Mouse (Mus musculus) limb, embryonic 14.5 days (tissue): ENCODE results near the gene Pax6. TPM values are rescaled to one million over a fixed set of nuclear protein-coding genes. Genes with fewer than 3 reads are reported as not detected.

ENCODE experiments used
- ATAC-seq: fragments of 200-750 bp; cut with Nextera tagmentation; 2 replicates; pipeline ENCODE4 v1.8.0; 2017; ENCODE audit warnings: low read depth, moderate number of reproducible peaks, moderate TSS enrichment; ENCODE audit not compliant: low FRiP score
- DNase-seq: peaks from one replicate; pipeline ENCODE4 v3.0.0-alpha.2; 2015; ENCODE audit warnings: low spot score
- H3K27ac ChIP-seq: fragments of 300-500 bp; sonication (generic); replicated peaks from 2 replicates; pipeline ENCODE4 v1.5.1; 2014; ENCODE audit warnings: low read depth, mild to moderate bottlenecking, low read length, moderate library complexity, mixed read lengths
- H3K27me3 ChIP-seq: fragments of 300-500 bp; sonication (generic); 2 replicates; pipeline ENCODE4 v1.6.1; 2014; ENCODE audit warnings: low read length, mixed read lengths; ENCODE audit not compliant: control insufficient read depth, insufficient read depth
- H3K36me3 ChIP-seq: fragments of 300-500 bp; sonication (generic); 2 replicates; pipeline ENCODE4 v1.6.1; 2014; ENCODE audit warnings: mild to moderate bottlenecking, low read length, moderate library complexity, mixed read lengths; ENCODE audit not compliant: control insufficient read depth, insufficient read depth
- H3K4me1 ChIP-seq: fragments of 300-500 bp; sonication (generic); 2 replicates; pipeline ENCODE4 v1.6.1; 2014; ENCODE audit warnings: antibody characterized with exemption, low read length, mixed read lengths; ENCODE audit not compliant: control insufficient read depth, insufficient read depth
- H3K4me2 ChIP-seq: fragments of 300-500 bp; sonication (generic); replicated peaks from 2 replicates; pipeline ENCODE4 v1.6.1; 2014; ENCODE audit warnings: low read depth, mild to moderate bottlenecking, low read length, moderate library complexity; ENCODE audit not compliant: severe bottlenecking
- H3K4me3 ChIP-seq: fragments of 300-500 bp; sonication (generic); replicated peaks from 2 replicates; pipeline ENCODE4 v1.5.1; 2014; ENCODE audit warnings: low read length
- H3K9ac ChIP-seq: fragments of 300-500 bp; sonication (generic); 2 replicates; pipeline ENCODE4 v1.6.1; 2014; ENCODE audit warnings: mild to moderate bottlenecking, low read depth, low read length, moderate library complexity; ENCODE audit not compliant: severe bottlenecking
- H3K9me3 ChIP-seq: fragments of 300-500 bp; sonication (generic); 2 replicates; pipeline ENCODE4 v1.6.1; 2016; ENCODE audit warnings: low read length; ENCODE audit not compliant: control insufficient read depth
- POLR2A ChIP-seq: fragments of 200-500 bp; IDR thresholded peaks from 2 replicates; pipeline ENCODE4 v1.8.0; 2012; ENCODE audit warnings: inconsistent platforms, mild to moderate bottlenecking, moderate library complexity, borderline replicate concordance; ENCODE audit not compliant: insufficient read depth, insufficient read length; ENCODE audit errors: extremely low read depth
- WGBS: fragments of 180-500 bp; shearing (Covaris S2); extraction: QIAGEN DNeasy Blood & Tissue Kit; methylation state at CpG from one replicate; pipeline ENCODE4 v1.1.7; 2014; 5-methylcytosine and 5-hydroxymethylcytosine counted together
- polyA plus RNA-seq, 2 experiments: library from polyadenylated mRNA; depleted of rRNA in 1 of 2; stranded (reverse) in 1 of 2; unstranded in 1 of 2; fragments of >200 nt; fragmentation: Nextera tagmentation in 1 of 2; extraction: Ambion mirVana in 1 of 2; gene quantifications; 2 replicates each; pipeline versions ENCODE4 v1.2.1 to v1.2.3; 2012 to 2014

Pax6 gene
- polyA plus RNA-seq, 2 experiments: 0.44 to 0.48 TPM

DNA sequence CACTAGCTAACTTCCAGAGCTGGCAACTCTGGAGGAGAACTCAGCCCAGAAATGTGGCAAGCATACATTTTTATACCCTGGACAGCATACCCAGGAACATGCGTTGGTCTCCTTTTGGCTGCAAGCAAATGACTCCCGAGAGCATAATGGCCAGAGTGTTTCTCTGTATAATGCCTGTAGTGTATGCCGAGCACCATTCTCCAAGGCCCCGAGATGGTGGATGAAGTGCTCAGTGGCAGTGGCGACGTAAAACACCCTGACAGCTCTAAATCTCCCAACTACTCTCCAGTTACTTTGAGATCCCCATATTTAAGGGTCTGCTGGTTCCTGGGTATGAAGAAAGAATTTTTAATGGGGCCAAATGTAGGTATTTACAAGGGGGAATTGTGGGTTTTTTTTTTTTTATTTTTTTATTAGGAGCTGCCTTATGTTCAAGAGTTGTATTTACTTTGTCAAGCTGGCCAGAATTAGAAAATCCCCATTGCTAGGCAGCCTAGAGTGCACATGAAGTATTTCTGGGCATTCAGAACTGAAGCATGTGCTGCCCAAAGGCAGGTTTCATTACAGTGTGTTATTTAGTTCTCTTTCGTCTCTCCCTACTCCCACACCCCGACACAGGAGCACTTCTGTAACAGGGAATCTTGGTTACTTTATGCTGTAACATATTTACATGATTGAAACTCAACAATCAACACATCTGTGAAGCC is 46.9 kb downstream of the Pax6 start:
- peaks cover 15% of the 10 kb centered on the region for H3K4me1 ChIP-seq
- H3K9me3 ChIP-seq: no peaks in the 10 kb centered on the region
- H3K4me2 ChIP-seq: no peak overlapping the region; the same call in 1 of the 2 replicates
- no peak for TF ChIP-seq POLR2A
- H3K27ac ChIP-seq: 0 out of 2 replicates have a peak overlapping the region, but pooled peaks have one; percentile 38
- H3K9ac ChIP-seq: no peak overlapping the region
- no peak overlapping the region for H3K4me3 ChIP-seq
- no peaks in the 10 kb centered on the region for H3K27me3 ChIP-seq
- peak; percentile 41 for ATAC-seq
- H3K36me3 ChIP-seq: no peaks in the 10 kb centered on the region
- peak; percentile 36 for DNase-seq
- WGBS: 36% methylated on average over 8 of the region's 8 CpGs

DNA sequence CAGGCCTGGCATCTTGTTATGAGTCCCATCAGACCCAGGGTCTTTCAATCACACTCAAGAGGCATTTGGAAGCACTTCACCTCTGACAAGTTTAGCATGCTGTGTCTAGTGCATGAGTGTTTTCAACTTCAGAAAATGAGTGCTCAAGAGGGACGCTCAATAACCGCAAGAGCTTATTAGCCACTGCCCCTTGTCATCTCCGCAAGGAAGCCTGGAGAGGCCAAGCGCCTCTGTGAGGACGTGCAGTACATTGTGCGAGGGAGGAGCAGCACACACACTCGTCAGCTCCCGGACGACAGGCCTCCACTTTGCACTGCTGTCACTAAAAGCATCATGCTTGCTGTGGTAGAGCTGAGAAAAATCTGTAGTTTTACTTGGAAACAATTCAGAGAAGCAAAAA is 58.0 kb downstream of the Pax6 start:
- no peak overlapping the region for H3K4me3 ChIP-seq
- TF ChIP-seq POLR2A: no peak
- no peaks in the 10 kb centered on the region for H3K9me3 ChIP-seq
- no peaks in the 10 kb centered on the region for H3K36me3 ChIP-seq
- no peak overlapping the region for H3K27ac ChIP-seq
- H3K4me2 ChIP-seq: no peak overlapping the region
- no peaks in the 10 kb centered on the region for H3K4me1 ChIP-seq
- DNase-seq (no peak), ATAC-seq (no peak)
- H3K27me3 ChIP-seq: no peaks in the 10 kb centered on the region
- 79% methylated on average over 9 of the region's 9 CpGs for WGBS
- H3K9ac ChIP-seq: no peak overlapping the region

DNA sequence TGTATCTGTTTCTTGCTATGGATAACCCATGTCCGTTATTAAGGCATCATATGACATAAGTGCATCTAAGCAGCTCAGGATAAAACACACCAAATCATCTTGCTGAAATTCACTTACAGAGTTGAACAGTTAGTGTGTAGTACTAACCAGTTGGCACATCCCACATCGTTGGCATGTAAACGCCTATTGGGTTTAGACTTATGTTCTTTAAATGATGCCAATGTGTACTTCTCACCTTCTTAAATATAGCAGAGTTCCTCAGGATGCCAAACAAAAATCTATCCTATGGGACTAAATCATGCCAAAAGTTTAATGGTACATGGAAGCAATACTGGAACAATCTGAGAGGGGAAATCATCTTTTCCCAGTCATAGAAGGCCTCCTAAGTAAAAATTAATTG is 62.0 kb downstream of the Pax6 start:
- H3K36me3 ChIP-seq: no peaks in the 10 kb centered on the region
- DNase-seq (no peak), ATAC-seq (no peak)
- WGBS: 85% methylated on average over 3 of the region's 3 CpGs
- no peak overlapping the region for H3K27ac ChIP-seq
- H3K27me3 ChIP-seq: no peaks in the 10 kb centered on the region
- no peak overlapping the region for H3K9ac ChIP-seq
- H3K9me3 ChIP-seq: no peaks in the 10 kb centered on the region
- H3K4me2 ChIP-seq: no peak overlapping the region
- H3K4me1 ChIP-seq: no peaks in the 10 kb centered on the region
- no peak overlapping the region for H3K4me3 ChIP-seq
- TF ChIP-seq POLR2A: no peak

DNA sequence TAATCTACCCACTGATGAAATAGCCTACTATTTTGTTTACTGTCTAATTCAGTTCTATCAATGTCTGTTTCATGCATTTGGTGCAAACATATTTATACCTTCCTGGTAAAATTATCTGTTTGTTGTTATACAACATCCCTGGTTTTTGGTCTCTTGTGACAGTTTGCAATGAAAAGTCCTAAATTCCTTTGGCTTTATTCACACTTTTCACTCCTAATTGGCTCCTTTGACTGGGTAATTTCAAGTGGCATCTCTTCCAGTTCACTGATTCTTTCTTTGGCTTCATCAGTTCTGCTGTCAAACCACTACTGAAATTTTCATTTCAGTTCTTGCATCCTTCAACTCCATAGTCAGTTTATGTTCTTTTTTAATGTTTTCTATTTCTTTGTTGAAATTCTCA is 67.5 kb downstream of the Pax6 start:
- no peaks in the 10 kb centered on the region for H3K9me3 ChIP-seq
- H3K4me3 ChIP-seq: no peak overlapping the region
- H3K4me2 ChIP-seq: no peak overlapping the region
- no peak overlapping the region for H3K27ac ChIP-seq
- H3K4me1 ChIP-seq: no peaks in the 10 kb centered on the region
- no peak for TF ChIP-seq POLR2A
- no peak for DNase-seq
- ATAC-seq: no peak
- H3K27me3 ChIP-seq: no peaks in the 10 kb centered on the region
- H3K36me3 ChIP-seq: no peaks in the 10 kb centered on the region
- H3K9ac ChIP-seq: no peak overlapping the region

DNA sequence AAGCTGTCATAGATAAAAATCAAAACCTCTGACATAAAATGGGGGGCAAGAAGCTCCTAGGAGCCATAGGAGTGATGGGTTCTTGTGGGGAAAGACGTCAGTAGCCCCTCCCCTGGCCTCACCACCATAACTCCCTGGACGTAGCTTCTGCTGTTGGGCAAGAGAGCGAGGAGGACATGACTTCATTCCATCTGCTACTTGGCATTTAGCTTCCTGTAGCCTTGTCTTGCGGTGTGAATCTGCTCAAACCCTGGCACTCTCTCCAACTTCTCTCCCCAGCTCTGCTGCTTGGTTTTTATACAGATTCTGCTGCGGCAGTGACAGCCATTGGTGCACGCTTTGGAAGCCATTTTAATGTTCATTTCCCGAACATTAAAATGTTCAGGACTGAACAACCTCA is 78.2 kb downstream of the Pax6 start:
- no peaks in the 10 kb centered on the region for H3K36me3 ChIP-seq
- DNase-seq (no peak), ATAC-seq (no peak)
- TF ChIP-seq POLR2A: no peak
- no peak overlapping the region for H3K4me2 ChIP-seq
- no peak overlapping the region for H3K9ac ChIP-seq
- no peak overlapping the region for H3K4me3 ChIP-seq
- no peak overlapping the region for H3K27ac ChIP-seq
- no peaks in the 10 kb centered on the region for H3K4me1 ChIP-seq
- no peaks in the 10 kb centered on the region for H3K9me3 ChIP-seq
- H3K27me3 ChIP-seq: no peaks in the 10 kb centered on the region
- WGBS: 70% methylated on average over 7 of the region's 7 CpGs

Other genes with a start within 250 kb of the Pax6 start
- gene Elp4, start 235.7 kb downstream of the Pax6 start, polyA plus RNA-seq (2012; rRNA removed): 9.7 and 12.5 TPM in 2 replicates
- 31.2 and 32.4 TPM in 2 replicates for gene Elp4, start 235.7 kb downstream of the Pax6 start, polyA plus RNA-seq (2014; fragmentation: Nextera tagmentation; extraction: Ambion mirVana)
- 45.2 and 55.7 TPM in 2 replicates for gene Immp1l, start 235.7 kb downstream of the Pax6 start, polyA plus RNA-seq (2012; rRNA removed)
- 134 and 144 TPM in 2 replicates for gene Immp1l, start 235.7 kb downstream of the Pax6 start, polyA plus RNA-seq (2014; fragmentation: Nextera tagmentation; extraction: Ambion mirVana)